Mouse (Mus musculus): Measurements from ENCODE around the gene Tubd1. TPM values are rescaled to one million over a fixed set of nuclear protein-coding genes. Genes with fewer than 3 reads are reported as not detected.

Gene Tubd1
- total RNA-seq, 2 experiments from 2014 or later, result 6.9 to 8.5 TPM

DNA sequence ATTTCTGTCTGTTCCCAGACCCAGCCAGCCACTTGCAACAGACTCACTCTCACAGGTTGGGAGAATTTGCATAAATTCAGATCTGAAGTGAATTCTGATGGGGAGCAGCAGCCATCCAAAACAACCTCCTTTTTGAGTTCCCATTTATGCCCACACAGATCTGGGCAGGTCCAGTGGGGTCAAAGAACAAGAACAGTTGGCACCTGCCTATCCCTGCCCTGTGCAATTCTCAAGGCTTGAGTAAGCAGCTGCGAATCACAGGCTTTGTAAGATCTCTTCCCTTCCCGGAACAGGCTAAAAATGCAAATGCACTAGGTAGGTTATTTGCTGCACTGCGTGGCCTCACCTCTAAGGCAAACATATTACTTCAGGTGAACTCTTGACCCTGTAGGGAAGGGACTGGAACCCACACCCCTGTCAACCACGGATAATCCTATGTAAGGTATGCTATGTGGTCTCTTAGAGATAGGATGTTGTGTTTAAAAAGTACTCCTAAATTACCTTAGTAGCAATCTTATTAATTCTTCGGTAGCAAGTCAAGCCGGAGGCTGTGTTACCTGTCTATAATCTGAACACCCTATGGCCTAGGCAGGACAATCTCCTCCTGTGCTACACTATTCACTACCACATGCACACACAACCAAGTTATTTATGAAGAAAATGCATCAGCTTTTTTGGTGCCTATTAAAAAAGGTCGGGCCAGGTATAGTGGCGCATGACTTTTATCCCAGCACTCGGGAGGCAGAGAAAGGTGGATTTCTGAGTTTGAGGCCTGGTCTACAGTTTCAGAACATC lies 35.7 kb downstream of the Tubd1 start:
- no peak for TF ChIP-seq CTCF (IDR thresholded peaks at IDR 0.05)
- no peak for DNase-seq
- intact Hi-C loops (cut with DNase I), result no loop called here
- Histone ChIP-seq H3K27ac (peak overlapping the region; percentile 94), H3K4me3 (peak overlapping the region; percentile 69)

DNA sequence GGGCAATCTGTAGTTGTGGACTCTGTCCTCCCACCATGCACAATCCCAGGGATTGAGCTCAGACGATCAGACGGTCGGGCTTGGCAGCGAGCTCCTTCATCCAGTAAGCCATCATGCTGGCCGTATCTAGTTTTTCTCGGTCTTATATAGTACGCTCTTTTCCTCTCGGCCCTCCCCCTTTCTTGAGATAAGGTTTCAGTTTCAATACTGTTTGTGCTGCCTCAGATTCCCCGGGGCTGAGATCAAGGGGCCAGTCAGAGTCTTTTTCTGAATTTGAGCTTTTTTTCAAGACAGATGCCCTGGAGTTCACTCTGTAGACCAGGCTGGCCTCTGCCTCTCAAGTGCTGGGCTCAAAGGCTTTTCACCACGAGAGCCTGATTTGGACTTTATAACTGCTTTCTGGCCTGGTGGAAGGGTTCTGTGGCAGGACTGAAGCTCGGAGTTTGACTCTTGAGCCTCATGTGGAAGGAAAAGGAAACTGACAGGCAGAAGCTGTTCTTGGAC lies 36.5 kb downstream of the Tubd1 start:
- DNase-seq, result peak; percentile 64
- TF ChIP-seq CTCF (IDR thresholded peaks at IDR 0.05), result peak; percentile 18; the same call in 1 of the 2 replicates
- peak overlapping the region; percentile 69 for H3K4me3 ChIP-seq
- intact Hi-C loops (cut with DNase I), result no loop called here
- H3K27ac ChIP-seq, result peak overlapping the region; percentile 94

DNA sequence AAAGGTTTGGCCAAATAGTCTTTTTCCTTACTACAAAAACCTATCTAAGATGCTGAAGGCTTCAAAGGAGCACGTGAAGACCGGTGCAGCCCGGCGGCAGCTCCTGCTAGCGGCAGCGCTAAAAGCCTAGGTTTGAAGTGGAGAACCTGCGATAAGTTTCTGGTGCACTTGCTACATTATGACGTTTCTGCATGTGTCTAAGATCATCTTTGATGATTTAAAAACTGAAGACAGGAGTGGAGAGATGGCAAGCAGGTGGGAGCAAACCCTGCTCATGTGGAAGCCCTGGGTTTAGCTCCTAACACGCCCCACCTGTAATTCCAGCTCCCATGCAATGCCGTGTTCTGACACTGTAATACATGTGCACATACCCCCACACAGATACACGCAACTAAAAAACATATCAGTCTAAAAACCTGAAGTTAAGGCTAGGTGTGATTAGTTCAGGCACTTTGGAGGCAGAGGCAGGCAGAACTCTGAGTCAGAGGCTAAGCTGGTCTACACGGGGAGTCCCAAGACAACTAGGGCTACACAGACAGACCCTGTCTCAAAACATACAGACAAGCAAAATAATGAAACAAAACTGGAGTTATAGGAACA lies 37.3 kb downstream of the Tubd1 start:
- peak overlapping the region; percentile 69 for H3K4me3 ChIP-seq
- intact Hi-C loops (cut with DNase I), result no loop called here
- peak overlapping the region; percentile 94 for H3K27ac ChIP-seq
- TF ChIP-seq CTCF (IDR thresholded peaks at IDR 0.05), result no peak
- no peak for DNase-seq

DNA sequence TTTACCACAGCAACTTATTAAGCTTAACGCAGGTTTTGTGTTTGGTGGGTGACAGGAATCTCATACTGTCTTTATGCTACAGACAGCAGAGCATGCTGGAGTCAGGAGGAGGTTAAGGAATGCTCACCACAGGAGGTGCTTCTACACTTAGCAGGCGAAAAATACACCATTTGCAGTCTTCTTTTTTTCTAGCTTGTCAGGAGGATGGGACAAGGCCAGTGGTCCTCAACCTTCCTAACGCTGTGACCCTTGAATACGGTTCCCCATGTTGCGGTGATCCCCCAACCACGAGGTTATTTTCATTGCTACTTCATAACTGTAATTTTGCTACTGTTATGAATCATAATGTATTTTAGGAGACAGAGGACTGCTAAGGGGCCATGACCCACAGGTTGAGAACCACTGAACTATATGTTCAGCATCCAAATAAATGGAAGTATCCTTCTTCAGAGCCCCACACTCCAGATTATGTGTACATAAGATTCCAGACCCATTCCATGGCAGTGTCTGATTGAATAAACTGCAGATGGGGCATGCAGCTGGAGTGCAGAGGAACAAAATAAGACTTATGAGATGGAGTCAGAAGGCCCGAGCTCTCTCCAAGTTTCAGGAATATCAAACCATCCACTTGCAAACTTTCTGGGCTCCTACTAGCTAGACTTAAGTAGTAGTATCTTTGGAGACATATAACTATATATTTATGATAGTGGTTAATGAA lies 37.9 kb downstream of the Tubd1 start:
- peak overlapping the region; percentile 94 for H3K27ac ChIP-seq
- H3K4me3 ChIP-seq, result no peak overlapping the region
- no peak for TF ChIP-seq CTCF (IDR thresholded peaks at IDR 0.05)
- DNase-seq, result no peak
- intact Hi-C loops (cut with DNase I), result no loop called here

DNA sequence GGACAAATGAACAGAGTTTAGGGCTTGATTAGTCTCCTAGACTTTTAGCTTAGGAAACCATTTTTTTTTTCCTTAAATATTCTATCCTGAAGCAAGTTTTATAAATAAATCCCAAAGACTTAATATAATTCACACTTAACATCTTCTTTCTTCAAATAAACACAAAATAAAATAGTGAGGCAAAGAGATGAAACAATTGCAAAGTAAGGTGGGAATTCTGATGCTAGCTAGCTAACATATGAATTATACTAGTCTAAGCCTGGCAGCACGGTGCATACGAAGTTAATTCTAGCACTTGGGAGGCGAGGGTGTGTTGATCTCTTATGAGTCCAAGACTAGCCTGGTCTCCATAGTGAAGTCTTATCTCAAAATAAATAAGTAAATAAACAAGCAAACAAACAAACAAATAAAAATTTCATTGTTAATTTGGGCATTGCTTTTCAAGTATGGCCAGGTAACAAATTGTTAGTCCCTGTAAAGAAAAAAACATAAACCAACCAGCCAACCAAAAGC lies 38.6 kb downstream of the Tubd1 start:
- peak overlapping the region; percentile 94 for H3K27ac ChIP-seq
- no peak overlapping the region for H3K4me3 ChIP-seq

DNA sequence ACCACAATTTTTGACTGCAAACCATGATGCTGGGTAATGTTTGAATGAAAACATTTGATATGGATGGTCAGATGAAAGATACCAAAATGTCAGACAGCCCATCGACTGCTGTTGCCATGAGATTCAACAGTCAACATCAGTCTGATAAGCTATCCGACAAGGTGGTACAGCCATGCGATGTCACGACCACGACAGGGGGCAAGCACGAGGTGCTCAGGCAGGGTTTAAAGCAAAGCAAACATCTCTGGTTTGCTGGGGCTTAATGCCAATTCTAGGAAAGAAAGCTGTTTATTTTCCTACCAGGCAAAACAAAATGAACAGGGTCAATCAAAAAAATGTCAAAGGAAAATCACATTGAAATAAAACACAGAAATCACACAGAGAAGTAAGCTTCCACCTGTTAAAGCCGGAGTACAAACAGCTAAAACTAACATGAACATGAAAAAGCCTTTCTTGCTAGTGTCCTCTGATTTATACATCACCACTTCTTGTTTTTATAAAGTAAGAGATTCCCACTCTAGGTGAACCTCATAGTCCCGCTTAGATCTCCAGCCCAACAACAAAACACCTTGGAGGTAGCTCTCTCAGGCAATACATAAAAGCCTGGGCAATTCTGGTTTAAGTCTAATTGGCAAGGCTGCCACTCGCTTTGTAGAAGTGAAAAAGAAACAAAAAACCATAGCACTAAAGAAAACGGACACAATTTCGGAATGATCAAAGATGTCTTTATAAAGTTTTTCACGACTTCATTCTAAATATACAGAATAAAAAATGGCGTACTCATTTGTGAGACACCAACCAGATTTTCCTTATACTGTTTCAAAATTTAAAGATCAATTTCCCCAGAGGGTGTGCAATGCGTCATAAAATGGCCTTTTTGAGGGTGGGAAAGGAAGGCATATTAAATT lies 39.5 kb downstream of the Tubd1 start:
- DNase-seq, result no peak
- H3K4me3 ChIP-seq, result peak overlapping the region; percentile 68; the same call in 1 of the 2 replicates
- peak overlapping the region; percentile 84 for H3K27ac ChIP-seq
- no peak for TF ChIP-seq CTCF (IDR thresholded peaks at IDR 0.05)
- intact Hi-C loops (cut with DNase I), result no loop called here

More for the DNA sequence above, 38.6 kb downstream of the Tubd1 start:
- intact Hi-C loops (cut with DNase I), result no loop called here
- DNase-seq, result no peak
- TF ChIP-seq CTCF (IDR thresholded peaks at IDR 0.05), result no peak

DNA sequence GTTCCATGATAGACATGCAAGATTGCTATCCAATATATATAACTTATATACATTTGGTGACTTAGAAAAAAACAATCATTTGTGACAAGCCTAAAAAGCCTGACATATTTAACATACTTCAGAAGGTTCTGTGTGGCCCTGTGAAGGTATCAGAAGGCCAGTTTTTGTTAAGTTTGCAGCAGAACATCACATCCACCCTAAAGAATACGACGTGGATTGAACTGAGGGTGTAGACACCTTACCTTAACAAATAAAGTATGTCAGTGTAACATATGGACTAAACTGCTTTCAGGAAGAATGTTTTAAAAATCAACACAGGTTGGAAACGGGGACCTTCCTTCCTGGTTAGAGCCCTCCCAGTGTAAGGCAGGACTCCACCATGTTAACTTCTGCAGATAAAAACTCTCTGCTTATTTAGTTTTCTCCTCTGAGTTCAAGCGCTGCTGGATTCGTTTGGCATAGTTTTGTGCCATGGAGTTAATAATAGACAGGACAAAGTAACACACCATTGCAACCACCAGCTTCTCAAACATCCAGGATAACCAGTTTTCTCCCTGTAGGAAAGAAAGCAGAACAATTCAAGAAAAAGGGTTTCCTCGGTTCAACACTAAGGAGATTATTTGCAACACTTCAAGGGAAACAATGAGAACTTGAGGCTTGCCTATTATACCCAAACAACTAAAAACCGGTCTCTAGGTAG lies 40.3 kb downstream of the Tubd1 start:
- intact Hi-C loops (cut with DNase I), result no loop called here
- Histone ChIP-seq H3K4me3 (peak overlapping the region; percentile 68), H3K27ac (peak overlapping the region; percentile 84)
- TF ChIP-seq CTCF (IDR thresholded peaks at IDR 0.05), result no peak
- DNase-seq, result no peak

DNA sequence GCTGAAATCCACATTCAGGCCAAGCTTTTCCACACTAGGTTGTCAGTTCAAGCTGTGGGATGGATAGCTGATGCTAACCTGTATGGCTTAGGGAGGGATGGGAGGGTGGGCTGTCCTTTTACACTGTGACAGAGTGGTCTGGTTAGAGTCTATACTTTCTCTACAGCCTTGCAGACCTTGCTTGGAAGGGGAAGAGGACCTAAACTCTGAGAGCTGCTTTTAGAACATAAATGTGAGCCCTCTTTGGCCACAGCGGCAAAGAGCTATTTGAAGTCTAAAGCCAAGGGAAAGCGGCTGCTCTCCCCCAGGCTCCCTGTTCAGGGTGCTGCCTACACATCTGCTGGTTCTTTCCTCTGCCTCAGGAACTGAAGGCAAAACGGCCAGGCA lies 40.8 kb downstream of the Tubd1 start:
- intact Hi-C loops (cut with DNase I), result no loop called here
- no peak for TF ChIP-seq CTCF (IDR thresholded peaks at IDR 0.05)
- DNase-seq, result no peak
- H3K4me3 ChIP-seq, result peak overlapping the region; percentile 68
- H3K27ac ChIP-seq, result peak overlapping the region; percentile 84

DNA sequence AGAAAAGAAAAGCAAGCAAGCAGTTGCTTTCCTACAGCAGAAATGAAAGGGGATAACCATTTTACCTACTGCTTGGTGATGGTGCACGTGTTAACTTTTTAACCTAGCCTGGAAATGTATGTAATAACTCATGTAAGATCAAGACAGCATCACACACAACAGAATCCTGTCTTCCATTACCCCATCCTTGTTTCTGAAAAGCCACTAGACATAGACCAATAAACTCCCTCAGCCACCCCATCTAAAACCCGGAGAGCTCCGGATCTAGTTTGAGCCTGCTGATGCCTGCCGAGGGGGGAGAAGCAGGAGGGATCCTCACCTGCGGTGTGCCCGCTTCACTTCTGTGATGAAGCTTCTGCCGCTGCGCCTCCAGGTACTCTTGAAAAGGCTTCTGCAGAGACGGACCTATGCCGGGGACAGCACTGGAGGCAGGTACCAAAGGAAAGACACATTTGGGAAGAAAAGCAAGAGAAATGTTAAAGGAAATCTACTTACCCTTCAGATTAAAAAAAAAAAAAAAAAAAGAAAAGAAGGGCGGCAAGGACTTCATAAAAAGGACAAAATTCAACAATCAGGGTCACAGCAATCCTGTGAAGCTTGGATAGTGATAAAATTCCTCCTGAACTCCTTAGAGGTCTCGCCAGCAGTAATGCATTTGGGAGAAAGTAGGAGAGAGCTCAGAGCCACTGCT lies 41.5 kb downstream of the Tubd1 start:
- DNase-seq, result peak; percentile 44
- TF ChIP-seq CTCF (IDR thresholded peaks at IDR 0.05), result no peak
- Histone ChIP-seq H3K27ac (peak overlapping the region; percentile 84), H3K4me3 (peak overlapping the region; percentile 68)
- intact Hi-C loops (cut with DNase I), result no loop called here

DNA sequence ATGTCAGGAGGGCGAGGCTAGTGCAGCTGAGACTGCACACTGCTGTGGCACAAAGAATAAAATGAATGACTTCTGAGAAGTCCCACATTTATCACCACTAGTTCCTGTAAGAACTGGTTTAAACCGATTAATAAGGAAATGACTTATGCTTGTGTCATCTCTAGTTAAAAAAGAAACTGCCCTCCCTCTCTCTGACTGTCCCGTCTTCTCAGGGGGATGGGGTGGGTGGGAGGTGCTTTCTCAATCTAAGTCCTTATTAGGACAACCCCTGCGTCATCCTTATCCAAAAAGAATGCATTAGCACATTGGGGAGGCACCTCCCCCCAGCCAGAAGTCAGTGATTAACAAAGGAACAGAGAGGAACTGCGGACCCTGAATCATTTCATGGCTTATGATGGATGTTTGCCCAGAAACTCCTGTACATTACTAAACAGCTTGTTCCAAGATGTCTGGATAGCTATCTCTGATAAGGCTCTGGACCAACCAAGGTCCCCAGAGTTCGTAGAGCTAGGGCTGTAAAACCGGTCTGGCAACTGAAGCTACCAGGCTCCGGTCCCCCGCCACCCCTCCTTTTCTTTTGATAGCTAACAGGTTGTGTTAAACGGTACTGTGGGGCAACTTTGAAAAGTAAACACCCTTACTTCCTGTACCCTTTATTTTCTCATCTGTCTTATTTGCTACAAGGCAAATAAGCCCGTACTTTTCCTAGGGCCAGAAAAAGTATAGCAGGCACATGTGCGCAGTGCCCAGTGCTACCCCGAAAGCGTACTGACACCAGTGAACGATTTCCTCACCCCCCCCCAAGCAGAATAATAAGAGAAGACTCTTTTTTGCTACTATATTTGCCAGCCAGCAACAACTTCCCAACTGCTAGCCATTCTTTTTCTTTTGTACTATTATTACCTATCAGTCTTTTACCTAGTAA lies 42.3 kb downstream of the Tubd1 start:
- no peak for TF ChIP-seq CTCF (IDR thresholded peaks at IDR 0.05)
- H3K4me3 ChIP-seq, result peak overlapping the region; percentile 68
- peak overlapping the region; percentile 84 for H3K27ac ChIP-seq
- DNase-seq, result peak; percentile 34
- intact Hi-C loops (cut with DNase I), result no loop called here
